Mouse (Mus musculus) embryonic stem cell, embryonic (primary cell): ENCODE data around the gene Slc16a10.

Experiments
- CTCF ChIA-PET, 4 experiments: fragments of 300-600 bp in 2 of 4; fragments of 350-600 bp in 2 of 4; sonication (Branson Sonifier 250); formaldehyde crosslinking; loops; one replicate each; lab custom pipeline; 2022; ENCODE audit warnings: inconsistent platforms in 2 of 4; lab: Charles Lee
- POLR2A ChIA-PET, 4 experiments: fragments of 300-600 bp in 2 of 4; fragments of 350-600 bp in 2 of 4; sonication (Branson Sonifier 250); formaldehyde crosslinking; loops; one replicate each; lab custom pipeline; 2022; ENCODE audit warnings: antibody characterized with exemption in 4 of 4, inconsistent platforms in 1 of 4; lab: Charles Lee

Slc16a10 gene

DNA sequence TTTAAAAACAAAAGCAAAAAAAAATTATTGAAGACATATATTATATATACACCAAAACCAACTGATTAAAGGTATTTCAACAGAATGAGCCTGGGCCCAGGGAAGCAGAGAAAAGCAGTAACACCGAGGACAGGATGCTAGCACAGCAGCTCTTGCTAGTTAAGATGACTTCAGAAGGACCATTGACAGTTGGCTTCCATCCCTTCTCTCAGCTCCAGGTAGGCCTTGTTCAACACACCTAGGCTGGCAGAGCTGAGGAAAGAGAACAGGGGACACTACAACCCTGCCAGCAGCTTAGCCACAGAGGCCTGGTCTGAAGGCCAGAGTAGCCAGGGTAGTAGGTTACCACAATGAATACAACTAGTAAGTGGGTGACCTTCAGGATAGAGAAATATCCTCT is 11.9 kb downstream of the Slc16a10 start:
- CTCF ChIA-PET = interaction anchor here in 1 of 4 experiments (0.6 to 1.2 kb wide), 2 partner anchors 82 to 172 kb away, joined by 3 to 4 read pairs; no protein-coding TSS in a partner anchor
- POLR2A ChIA-PET = interaction anchor here in 2 of 4 experiments (0.7 to 1.2 kb wide), 2 partner anchors 12 to 221 kb away, joined by 3 to 14 read pairs; partner anchors contain the start of gene Slc16a10 (in 1 of the 2)

DNA sequence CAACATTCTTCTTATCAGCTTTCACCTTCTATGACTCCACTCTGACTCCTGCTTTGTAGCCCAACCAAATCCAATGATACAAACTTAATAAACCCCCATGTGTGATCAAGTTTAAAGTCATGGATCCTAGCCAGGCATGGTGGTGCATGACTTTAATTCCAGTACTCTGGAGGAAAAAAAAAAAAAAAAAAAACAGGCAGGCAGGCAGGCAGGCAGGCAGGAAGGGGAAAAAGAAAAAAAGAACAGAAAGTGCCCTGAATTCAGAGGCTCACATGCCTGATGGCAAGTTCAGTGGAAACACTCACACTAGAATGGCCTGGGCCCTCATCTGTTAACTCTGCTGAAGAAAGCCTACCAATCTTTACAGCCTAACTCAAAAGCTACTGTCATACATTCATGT is 12.9 kb downstream of the Slc16a10 start:
- POLR2A ChIA-PET = interaction anchor here in 2 of 4 experiments (0.7 kb wide), 2 partner anchors 22 to 978 kb away, joined by 4 to 5 read pairs; no protein-coding TSS in a partner anchor

DNA sequence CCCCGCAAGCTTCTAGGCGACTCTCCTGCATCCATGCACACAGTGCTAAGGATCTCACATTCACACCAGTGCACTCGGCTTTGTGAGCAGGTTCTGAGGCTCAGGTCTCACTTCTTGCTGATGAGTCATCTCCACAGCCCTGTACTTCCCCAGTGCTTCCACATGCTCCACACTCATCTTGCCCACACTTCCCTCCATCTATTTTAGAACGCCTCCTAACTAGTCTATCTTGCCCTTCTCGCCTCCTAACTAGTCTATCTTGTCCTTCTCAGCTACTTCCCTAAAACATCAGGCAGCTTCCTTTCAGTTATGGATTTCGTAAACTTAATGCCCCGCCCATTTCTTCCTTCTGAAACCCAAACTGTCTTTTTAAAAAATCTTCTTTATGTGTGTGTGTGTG is 13.6 kb downstream of the Slc16a10 start:
- ChIA-PET CTCF (interaction anchor here in 1 of 4 experiments (0.7 kb wide), 1 partner anchor 676 kb away, joined by 5 read pairs; no protein-coding TSS in a partner anchor), POLR2A (interaction anchor here in 2 of 4 experiments (0.6 to 0.9 kb wide), 5 partner anchors 9 to 48 kb away, joined by 3 to 4 read pairs (median 4); no protein-coding TSS in a partner anchor)

More for the DNA sequence above, 12.9 kb downstream of the Slc16a10 start:
- CTCF ChIA-PET = no interaction called here

DNA sequence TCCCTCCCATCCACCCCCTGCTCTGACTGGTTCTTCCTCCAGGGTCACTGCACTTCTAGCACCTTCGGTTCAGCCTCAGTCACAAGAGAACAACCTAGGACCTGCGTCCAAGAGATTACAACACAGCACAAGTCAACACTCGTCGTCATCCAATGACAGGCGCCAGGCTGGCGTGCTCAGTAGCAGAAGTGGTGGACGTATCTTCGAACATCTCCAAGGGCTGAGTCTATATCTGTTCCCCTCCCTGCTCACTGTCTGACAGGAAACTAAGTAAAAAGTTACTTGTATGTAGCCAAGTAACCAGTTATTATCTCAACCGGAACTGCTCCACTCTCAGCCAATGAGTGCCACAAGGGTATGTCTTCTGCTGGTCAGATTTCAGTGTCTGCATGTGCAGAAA is 16.9 kb downstream of the Slc16a10 start:
- ChIA-PET POLR2A (no interaction called here), CTCF (no interaction called here)

DNA sequence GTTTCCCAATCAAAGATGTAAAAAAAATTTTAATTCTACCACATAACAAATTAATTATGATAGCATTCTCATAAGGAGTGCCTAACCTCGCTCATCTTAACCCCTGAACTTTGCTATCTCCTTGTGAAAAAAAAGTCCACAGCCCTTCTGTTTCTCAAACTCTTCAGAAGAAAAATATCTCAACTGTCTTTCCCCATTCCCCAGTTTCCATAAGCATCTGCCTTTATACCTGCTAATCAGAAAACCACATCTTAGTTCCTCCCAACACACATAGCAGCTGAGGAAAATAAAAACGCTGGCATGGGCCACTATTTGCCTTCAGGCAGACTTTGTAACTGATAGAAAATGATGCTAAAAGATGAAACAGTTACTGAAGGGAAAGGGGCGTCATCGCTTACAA is 17.5 kb downstream of the Slc16a10 start:
- POLR2A ChIA-PET = no interaction called here
- CTCF ChIA-PET = no interaction called here

DNA sequence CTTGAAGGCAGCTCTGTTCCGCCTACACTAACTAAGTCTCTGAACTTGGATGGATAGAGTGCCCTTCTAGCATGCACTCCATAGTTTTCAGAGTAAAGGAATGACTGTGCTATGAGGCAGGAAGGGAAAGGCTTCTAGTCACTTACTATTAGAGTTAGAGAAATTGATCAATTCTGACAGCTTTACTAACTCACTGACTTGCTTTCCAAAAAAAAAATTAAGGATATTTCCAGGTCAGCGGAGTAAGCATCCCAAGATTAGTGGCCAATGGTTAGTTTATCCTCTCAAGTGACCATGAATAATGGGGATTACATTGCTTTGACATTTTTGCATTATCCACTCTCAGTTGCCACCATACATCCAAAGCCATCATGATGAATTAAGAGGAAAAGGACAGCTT is 18.0 kb downstream of the Slc16a10 start:
- CTCF ChIA-PET = no interaction called here
- POLR2A ChIA-PET = interaction anchor here in 1 of 4 experiments (0.5 kb wide), 1 partner anchor 26 kb away, joined by 3 read pairs; no protein-coding TSS in a partner anchor

DNA sequence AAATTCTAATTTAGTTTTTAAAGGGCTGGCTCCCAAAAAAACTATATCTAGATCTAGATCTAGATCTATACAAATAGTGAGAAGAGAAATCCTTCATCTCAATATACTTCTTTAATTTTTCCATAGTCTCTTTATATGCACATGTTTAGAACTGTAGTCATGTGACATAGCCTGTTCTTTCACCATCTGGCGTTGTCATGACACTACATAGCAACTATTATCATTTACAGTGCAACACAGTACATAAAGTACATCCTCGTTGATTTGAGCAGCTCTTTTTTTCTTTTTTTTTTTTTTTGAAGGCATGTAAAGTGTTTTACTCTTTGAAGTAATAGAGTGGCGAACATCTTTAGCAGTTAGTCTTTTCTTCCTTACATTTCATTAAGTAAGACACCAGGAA is 22.6 kb downstream of the Slc16a10 start:
- ChIA-PET POLR2A (interaction anchor here in 1 of 4 experiments (1.3 kb wide), 1 partner anchor 18 kb away, joined by 4 read pairs; no protein-coding TSS in a partner anchor), CTCF (no interaction called here)

DNA sequence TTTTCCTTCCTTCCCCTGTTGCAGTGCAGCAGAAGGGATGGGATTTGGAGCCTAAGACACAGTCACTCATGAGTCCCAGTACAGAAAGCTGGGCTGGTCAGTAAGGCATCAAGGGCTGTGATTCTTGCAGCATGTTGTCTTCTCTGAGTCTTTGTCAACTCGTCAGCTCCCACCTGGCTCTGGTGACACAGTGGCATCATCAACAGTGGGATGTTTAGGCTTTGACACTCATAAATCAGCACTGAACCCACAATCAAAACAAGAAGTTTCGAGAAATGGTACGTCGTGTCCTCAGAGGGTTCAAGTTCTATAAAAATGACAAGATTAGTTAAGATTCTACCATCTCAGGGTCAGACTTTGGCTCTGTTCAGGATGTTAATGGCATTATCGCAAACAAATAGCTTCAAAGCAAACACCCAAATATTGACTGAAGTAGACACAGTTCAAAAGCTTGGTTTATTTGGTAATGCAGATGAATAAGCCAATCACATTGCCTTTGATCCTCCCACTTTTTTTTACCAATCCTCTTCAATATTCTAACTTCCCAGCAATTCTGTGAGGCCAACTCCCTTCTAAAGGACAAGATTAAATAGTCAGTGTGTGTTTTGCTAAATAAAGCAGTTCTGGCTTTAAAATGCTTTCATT is 23.2 kb downstream of the Slc16a10 start:
- ChIA-PET CTCF (no interaction called here), POLR2A (no interaction called here)

DNA sequence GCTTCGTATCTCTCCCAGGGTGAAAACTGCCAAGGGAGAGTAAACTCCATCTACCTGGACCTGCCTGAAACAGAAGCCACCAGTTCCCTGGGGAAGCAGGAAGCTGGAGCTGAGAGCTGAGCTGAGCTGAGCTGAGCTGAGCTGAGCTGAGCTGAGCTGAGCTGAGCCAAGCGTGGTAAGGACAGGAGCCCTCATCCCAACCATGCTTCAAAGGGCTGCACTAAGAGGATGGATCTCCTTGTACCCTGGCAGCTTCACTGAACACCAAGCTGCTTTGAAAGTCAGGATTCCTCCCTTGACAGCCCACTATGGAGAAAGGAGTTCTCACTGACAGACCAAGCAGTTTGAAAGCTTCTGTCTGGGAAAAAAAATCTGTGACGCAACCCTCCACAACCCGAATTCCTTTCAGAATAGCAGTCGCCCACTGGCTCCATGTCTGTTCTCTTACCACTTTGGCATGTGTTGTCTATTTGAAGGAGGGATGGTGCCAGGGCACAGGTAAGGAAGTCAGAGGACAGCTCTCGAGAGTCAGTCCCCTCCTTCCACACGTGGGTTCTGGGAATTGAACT is 28.5 kb downstream of the Slc16a10 start:
- ChIA-PET POLR2A (interaction anchor here in 1 of 4 experiments (0.5 kb wide), 1 partner anchor 105 kb away, joined by 3 read pairs; no protein-coding TSS in a partner anchor), CTCF (interaction anchor here in 1 of 4 experiments (0.6 kb wide), 1 partner anchor 21 kb away, joined by 3 read pairs; no protein-coding TSS in a partner anchor)

DNA sequence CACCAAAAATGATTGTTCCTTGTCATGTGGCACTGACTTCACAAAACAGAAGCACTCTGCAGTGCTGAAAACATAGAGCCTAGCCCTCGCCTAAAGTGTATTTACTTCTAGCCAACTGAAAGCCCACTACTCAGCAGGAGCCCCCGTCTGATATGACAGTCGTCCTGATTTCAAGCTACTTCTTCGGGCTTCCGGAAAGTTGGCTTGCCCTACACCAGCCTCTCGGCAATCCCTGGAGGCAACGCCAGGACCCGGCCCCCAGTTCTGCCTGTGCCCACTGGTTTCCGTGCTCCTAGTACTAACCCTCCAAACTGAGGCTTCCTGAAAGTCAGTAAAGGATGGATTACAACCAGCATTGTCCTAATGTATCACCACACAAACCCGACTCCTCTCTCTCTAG is 29.8 kb downstream of the Slc16a10 start:
- CTCF ChIA-PET = interaction anchor here in 2 of 4 experiments (0.5 to 2.0 kb wide), 3 partner anchors 39 to 100 kb away, joined by 3 to 8 read pairs (median 4); no protein-coding TSS in a partner anchor
- POLR2A ChIA-PET = no interaction called here

DNA sequence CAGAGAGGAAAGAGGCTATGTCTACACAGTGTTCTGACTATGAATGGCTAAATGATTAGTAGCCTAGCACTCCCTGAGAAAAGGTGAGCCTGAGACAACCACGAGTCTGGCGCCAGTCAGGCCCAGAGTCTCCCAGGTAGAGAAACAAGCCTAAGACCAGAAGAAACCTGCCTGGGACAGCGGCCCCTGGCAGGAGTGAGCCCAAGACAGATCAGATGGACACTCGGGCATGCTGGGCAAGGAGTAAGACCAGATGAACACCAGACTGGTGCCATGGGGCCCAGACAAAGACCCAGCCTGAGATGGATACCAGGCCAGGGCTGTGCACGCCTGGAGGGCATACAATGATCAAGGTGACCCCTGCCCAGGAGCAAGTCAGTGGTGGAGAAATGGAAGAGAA is 32.5 kb downstream of the Slc16a10 start:
- ChIA-PET POLR2A (no interaction called here), CTCF (interaction anchor here in 1 of 4 experiments (0.6 kb wide), 1 partner anchor 1942 kb away, joined by 4 read pairs; no protein-coding TSS in a partner anchor)

DNA sequence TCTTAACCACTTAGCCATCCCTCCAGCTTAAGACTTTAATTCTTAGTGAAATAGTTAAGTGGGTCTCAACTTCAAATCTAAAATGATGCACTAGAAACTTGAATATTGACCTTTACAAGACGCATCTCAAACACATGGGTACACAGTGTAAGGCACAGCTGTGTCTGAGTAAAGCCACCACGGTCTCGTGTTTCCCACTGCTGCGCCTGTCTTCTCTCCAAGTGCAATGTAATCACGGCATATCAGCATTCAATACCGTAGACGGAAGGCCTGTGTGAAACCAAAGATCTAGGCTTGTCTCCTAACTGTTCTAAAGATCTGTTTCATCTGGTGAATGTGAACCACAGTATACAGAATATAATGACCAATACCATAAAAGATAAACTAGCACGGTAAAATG is 33.1 kb downstream of the Slc16a10 start:
- ChIA-PET POLR2A (no interaction called here), CTCF (no interaction called here)

DNA sequence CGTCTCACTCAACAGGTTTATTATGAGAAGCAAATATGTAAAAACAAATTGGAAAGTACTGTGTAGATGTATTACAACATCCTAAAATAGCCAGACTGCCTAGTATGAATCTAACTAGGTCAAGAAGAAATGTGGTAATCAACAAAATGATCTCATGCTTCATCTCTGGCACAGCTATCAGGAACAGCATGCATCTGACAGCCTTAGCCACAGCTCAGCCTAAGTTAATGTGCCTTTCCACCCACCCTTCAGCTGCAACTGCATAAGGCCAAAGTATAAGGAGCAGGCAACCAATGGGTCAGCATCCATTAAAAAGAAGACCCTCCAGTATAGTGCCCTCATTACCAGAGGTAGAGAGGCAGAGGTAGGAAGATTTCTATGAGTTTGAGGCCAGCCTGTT is 34.1 kb downstream of the Slc16a10 start:
- ChIA-PET POLR2A (no interaction called here), CTCF (interaction anchor here in 1 of 4 experiments (0.7 kb wide), 1 partner anchor 15 kb away, joined by 5 read pairs; no protein-coding TSS in a partner anchor)

DNA sequence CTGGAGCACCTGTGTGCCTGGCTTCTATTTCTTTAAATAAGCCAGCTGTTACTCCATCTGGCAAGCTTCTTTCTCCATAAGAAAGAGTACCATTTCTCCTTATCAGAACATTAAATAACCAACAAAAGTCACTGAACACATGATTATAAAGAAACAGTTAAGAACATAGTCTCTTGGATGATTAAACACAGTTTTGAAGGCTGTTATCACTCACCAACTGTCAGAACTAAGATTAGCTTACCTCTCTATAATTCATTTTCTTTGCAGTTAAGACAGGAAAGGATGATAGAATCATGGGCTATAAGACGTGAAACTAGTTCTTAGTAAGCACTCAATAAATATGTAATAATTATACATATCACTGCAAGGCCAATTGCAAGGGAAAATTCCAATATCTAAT is 36.9 kb downstream of the Slc16a10 start:
- ChIA-PET POLR2A (interaction anchor here in 1 of 4 experiments (0.6 kb wide), 1 partner anchor 23 kb away, joined by 3 read pairs; no protein-coding TSS in a partner anchor), CTCF (interaction anchor here in 1 of 4 experiments (1.0 kb wide), 1 partner anchor 90 kb away, joined by 3 read pairs; no protein-coding TSS in a partner anchor)

DNA sequence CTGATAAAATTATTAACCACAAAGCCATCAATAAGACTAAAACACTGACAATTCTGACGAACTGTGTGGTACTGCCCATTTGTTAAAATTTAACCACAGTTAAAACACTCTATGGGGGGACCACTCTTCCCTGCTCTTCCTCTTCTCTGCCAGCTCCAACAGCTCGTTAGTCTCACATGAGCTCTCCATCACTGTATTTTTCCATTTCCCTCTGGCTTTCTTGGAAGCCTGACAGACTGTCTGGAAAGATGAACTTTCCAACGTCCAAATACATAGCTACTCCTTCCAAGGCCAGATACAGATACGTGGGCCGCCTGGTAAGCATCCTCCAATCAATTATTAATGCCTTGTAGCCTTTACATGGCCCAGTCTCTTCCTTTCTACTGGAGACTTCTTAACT is 38.3 kb downstream of the Slc16a10 start:
- ChIA-PET POLR2A (no interaction called here), CTCF (no interaction called here)

DNA sequence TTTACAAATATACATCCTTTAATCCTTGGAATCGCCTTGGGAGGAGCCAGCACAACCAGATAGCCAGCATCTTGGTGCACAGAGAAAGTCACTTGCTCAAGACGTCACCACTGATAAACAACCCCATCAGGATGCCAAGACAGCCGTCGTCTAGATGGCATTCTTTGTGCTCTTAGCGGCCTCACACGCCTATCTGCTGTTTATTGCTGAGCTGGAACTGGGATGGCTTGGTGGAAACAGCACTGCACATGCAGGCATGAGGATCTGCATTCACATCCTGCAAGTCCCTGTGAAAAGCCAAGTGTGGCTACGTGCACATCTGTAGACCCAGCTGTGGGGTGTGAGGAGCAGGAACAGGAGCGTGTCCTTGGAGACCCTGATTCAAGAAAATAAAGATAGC is 39.1 kb downstream of the Slc16a10 start:
- ChIA-PET CTCF (no interaction called here), POLR2A (no interaction called here)

DNA sequence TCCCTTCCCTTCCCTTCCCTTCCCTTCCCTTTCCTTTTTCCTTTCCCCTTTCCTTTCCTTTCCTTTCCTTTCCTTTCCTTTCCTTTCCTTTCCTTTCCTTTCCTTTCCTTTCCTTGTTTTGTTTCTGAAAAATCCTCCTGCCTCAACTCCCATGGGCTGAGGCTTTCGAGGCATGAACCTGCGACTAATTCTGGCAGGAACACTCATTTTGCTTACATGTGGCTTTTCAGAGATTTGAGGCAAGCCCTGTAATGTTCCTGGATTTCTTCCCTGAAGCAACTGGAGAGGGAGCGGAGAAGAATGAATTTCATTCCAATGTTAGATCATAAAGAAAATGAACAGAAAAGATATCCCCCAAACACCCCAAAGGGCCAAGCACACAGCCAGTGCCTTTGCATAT is 39.9 kb downstream of the Slc16a10 start:
- ChIA-PET POLR2A (no interaction called here), CTCF (no interaction called here)

DNA sequence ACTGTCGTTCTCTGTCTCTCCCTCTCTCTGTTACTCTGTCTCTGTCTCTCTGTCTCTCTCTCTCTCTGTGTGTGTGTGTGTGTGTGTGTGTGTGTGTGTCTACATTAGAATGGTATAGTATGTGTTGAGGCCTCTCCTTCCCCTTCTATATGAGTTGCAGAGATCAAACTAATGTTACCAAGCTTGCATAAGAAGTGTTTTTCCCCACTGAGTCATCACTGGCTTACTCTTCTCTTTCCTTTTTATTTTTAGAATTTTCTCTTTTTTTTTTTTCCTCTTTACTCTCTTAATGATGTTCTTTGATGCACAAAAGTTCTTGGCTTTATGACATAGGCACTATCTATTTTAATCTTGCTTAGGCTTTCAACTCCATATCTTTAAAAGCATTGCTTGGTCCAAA is 43.6 kb downstream of the Slc16a10 start:
- CTCF ChIA-PET = interaction anchor here in 1 of 4 experiments (0.6 kb wide), 1 partner anchor 1364 kb away, joined by 3 read pairs; no protein-coding TSS in a partner anchor

DNA sequence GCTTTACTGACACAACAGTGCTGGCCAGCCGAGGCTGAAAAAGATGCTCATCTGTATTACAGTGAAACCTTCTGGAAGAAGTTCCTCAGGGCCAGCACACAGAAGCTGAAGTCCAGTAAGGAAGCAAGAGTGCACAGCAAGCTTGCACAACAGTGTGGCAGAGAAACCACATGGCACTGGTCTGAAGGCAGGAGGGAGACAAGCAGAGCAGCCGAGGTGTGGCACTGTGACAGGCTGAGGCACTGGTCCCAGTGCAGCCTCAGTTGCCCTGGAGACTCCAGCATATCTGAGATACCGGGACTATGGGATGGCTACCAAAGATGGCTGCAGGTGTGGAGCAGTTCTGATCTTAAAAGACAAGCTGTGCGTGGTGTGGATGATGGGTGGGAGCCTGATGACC is 44.5 kb downstream of the Slc16a10 start:
- ChIA-PET POLR2A (no interaction called here), CTCF (no interaction called here)

More for the DNA sequence above, 43.6 kb downstream of the Slc16a10 start:
- POLR2A ChIA-PET = interaction anchor here in 1 of 4 experiments (0.6 kb wide), 1 partner anchor 258 kb away, joined by 3 read pairs; no protein-coding TSS in a partner anchor
